Mouse (Mus musculus): Measurements from ENCODE around the gene Ip6k1. TPM values are rescaled to one million over a fixed set of nuclear protein-coding genes. Genes with fewer than 3 reads are reported as not detected.

The Ip6k1 gene
- polyA plus RNA-seq, 1 experiment from 2014 or later = 52.0 TPM

- ATAC-seq = peak; percentile 58
- H3K9me3 ChIP-seq (ENCODE audit: low read length) = no peaks in the 10 kb centered on the region
- no peak overlapping the region for H3K9ac ChIP-seq (replicated peaks; ENCODE audit: low read depth)
- 89% methylated on average over 2 of the region's 2 CpGs for WGBS
- DNase-seq (ENCODE audit: low spot score) = peak; percentile 51
- no peak overlapping the region for H3K27ac ChIP-seq (ENCODE audit: low read length)
- no peak overlapping the region for H3K4me2 ChIP-seq (replicated peaks; ENCODE audit: low read depth, low read length)
- TF ChIP-seq EP300 (IDR thresholded peaks at IDR 0.05) (no peak), CTCF (IDR thresholded peaks at IDR 0.05) (peak; percentile 43)
- no peaks in the 10 kb centered on the region for H3K4me1 ChIP-seq (ENCODE audit: insufficient read depth, low read depth, low read length)
- peaks cover 5% of the 10 kb centered on the region; the same call in 1 of the 2 replicates for H3K36me3 ChIP-seq (ENCODE audit: insufficient read depth, low read length)
- no peaks in the 10 kb centered on the region for H3K27me3 ChIP-seq (replicated peaks; ENCODE audit: insufficient read depth, low read length)
- no peak overlapping the region for H3K4me3 ChIP-seq (ENCODE audit: low read depth, low read length)
Measured at GRCm38 (mm10) chr9:108035331-108036156, 33.2 kb downstream of the Ip6k1 start.

- H3K27ac ChIP-seq (ENCODE audit: low read length) = no peak overlapping the region
- WGBS = 95% methylated on average over 8 of the region's 8 CpGs
- peaks cover 30% of the 10 kb centered on the region for H3K36me3 ChIP-seq (ENCODE audit: insufficient read depth, low read length)
- peaks cover 2% of the 10 kb centered on the region; the same call in 1 of the 2 replicates for H3K4me1 ChIP-seq (ENCODE audit: insufficient read depth, low read depth, low read length)
- no peaks in the 10 kb centered on the region for H3K27me3 ChIP-seq (replicated peaks; ENCODE audit: insufficient read depth, low read length)
- H3K9me3 ChIP-seq (ENCODE audit: low read length) = no peaks in the 10 kb centered on the region
- TF ChIP-seq EP300 (IDR thresholded peaks at IDR 0.05) = no peak
- peak; percentile 24 for TF ChIP-seq CTCF (IDR thresholded peaks at IDR 0.05)
- DNase-seq (ENCODE audit: low spot score) (no peak), ATAC-seq (no peak)
- H3K4me3 ChIP-seq (ENCODE audit: low read depth, low read length) = no peak overlapping the region
- H3K9ac ChIP-seq (replicated peaks; ENCODE audit: low read depth) = no peak overlapping the region
- H3K4me2 ChIP-seq (replicated peaks; ENCODE audit: low read depth, low read length) = no peak overlapping the region
Measured at GRCm38 (mm10) chr9:108044751-108045492, 42.6 kb downstream of the Ip6k1 start.

GRCm38 (mm10) chr9:108046582-108046981, 44.3 kb downstream of the Ip6k1 start:
- ATAC-seq = no peak
- no peak overlapping the region for H3K9ac ChIP-seq (replicated peaks; ENCODE audit: low read depth)
- H3K9me3 ChIP-seq (ENCODE audit: low read length) = no peaks in the 10 kb centered on the region
- H3K4me1 ChIP-seq (ENCODE audit: insufficient read depth, low read depth, low read length) = peaks cover 4% of the 10 kb centered on the region; the same call in 1 of the 2 replicates
- H3K27ac ChIP-seq (ENCODE audit: low read length) = no peak overlapping the region
- whole genome bisulfite sequencing = 91% methylated on average over 4 of the region's 4 CpGs
- TF ChIP-seq EP300 (IDR thresholded peaks at IDR 0.05) = no peak
- TF ChIP-seq CTCF (IDR thresholded peaks at IDR 0.05) = no peak
- H3K4me2 ChIP-seq (replicated peaks; ENCODE audit: low read depth, low read length) = no peak overlapping the region
- no peak overlapping the region for H3K4me3 ChIP-seq (ENCODE audit: low read depth, low read length)
- no peak for DNase-seq (ENCODE audit: low spot score)
- peaks cover 20% of the 10 kb centered on the region for H3K36me3 ChIP-seq (ENCODE audit: insufficient read depth, low read length)
- no peaks in the 10 kb centered on the region for H3K27me3 ChIP-seq (replicated peaks; ENCODE audit: insufficient read depth, low read length)

GRCm38 (mm10) chr9:108047601-108048565, 45.6 kb downstream of the Ip6k1 start:
- no peak for DNase-seq (ENCODE audit: low spot score)
- peak overlapping the region; percentile 90 for H3K4me2 ChIP-seq (replicated peaks; ENCODE audit: low read depth, low read length)
- no peak for ATAC-seq

GRCm38 (mm10) chr9:108048566-108048955, 46.3 kb downstream of the Ip6k1 start:
- peaks cover 7% of the 10 kb centered on the region; the same call in 1 of the 2 replicates for H3K4me1 ChIP-seq (ENCODE audit: insufficient read depth, low read depth, low read length)
- no peaks in the 10 kb centered on the region for H3K9me3 ChIP-seq (ENCODE audit: low read length)
- WGBS = 3% methylated on average over 19 of the region's 19 CpGs
- TF ChIP-seq CTCF (IDR thresholded peaks at IDR 0.05) = no peak
- no peak for TF ChIP-seq EP300 (IDR thresholded peaks at IDR 0.05)
- peak overlapping the region; percentile 79 for H3K27ac ChIP-seq (ENCODE audit: low read length)
- H3K36me3 ChIP-seq (ENCODE audit: insufficient read depth, low read length) = peaks cover 14% of the 10 kb centered on the region
- no peaks in the 10 kb centered on the region for H3K27me3 ChIP-seq (replicated peaks; ENCODE audit: insufficient read depth, low read length)
- peak overlapping the region; percentile 65 for H3K4me3 ChIP-seq (ENCODE audit: low read depth, low read length)
- ATAC-seq = no peak; the same call in 1 of the 2 replicates
- no peak overlapping the region for H3K9ac ChIP-seq (replicated peaks; ENCODE audit: low read depth)
- no peak for DNase-seq (ENCODE audit: low spot score)
- H3K4me2 ChIP-seq (replicated peaks; ENCODE audit: low read depth, low read length) = peak overlapping the region; percentile 90

More at GRCm38 (mm10) chr9:108047601-108048565, 45.6 kb downstream of the Ip6k1 start:
- Histone ChIP-seq H3K27me3 (replicated peaks; ENCODE audit: insufficient read depth, low read length) (no peaks in the 10 kb centered on the region), H3K9ac (replicated peaks; ENCODE audit: low read depth) (no peak overlapping the region), H3K9me3 (ENCODE audit: low read length) (no peaks in the 10 kb centered on the region), H3K4me3 (ENCODE audit: low read depth, low read length) (peak overlapping the region; percentile 65), H3K4me1 (ENCODE audit: insufficient read depth, low read depth, low read length) (peaks cover 4% of the 10 kb centered on the region; the same call in 1 of the 2 replicates), H3K36me3 (ENCODE audit: insufficient read depth, low read length) (peaks cover 17% of the 10 kb centered on the region), H3K27ac (ENCODE audit: low read length) (peak overlapping the region; percentile 79)
- 44% methylated on average over 17 of the region's 17 CpGs for WGBS
- no peak for TF ChIP-seq CTCF (IDR thresholded peaks at IDR 0.05)
- no peak for TF ChIP-seq EP300 (IDR thresholded peaks at IDR 0.05)
